Mouse (Mus musculus) natural killer cell, adult 2 months (primary cell): ENCODE data around the gene H1f0.
"Not testable (repeated sequence)": the region's sequence is repeated elsewhere in the genome, so short reads cannot be mapped to it uniquely, and the experiment has no call there.

Experiments
- DNase-seq, 2 experiments: peaks; one replicate each; pipeline ENCODE4 v3.0.0; 2022; ENCODE audit warnings: low spot score in 2 of 2

Gene H1f0

DNA sequence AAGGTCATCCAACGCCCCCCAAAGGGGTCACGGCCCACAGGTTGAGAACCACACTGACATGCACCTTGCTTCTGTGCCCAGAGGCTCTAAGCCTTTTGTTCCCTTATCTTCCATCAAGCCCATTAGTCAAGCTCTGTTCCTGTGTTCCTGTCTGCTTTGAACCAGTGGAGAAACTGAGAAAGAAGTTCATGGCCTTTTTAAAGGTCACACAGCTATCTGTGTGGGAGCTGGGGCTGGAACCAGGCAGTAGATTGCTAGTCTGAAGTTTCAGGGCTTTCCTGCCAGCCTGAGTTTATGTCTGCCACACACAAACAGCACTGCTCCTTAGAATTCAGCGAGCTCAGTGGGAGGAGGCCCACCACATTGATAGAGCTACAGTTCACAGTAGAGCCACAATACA is 25.2 kb upstream of the H1f0 start:
- no peak for DNase-seq

GRCm38 (mm10) chr15:79005581-79005980 is 22.7 kb upstream of the H1f0 start:
- no peak for DNase-seq

GRCm38 (mm10) chr15:79006638-79007037 is 21.6 kb upstream of the H1f0 start:
- DNase-seq = no peak

DNA sequence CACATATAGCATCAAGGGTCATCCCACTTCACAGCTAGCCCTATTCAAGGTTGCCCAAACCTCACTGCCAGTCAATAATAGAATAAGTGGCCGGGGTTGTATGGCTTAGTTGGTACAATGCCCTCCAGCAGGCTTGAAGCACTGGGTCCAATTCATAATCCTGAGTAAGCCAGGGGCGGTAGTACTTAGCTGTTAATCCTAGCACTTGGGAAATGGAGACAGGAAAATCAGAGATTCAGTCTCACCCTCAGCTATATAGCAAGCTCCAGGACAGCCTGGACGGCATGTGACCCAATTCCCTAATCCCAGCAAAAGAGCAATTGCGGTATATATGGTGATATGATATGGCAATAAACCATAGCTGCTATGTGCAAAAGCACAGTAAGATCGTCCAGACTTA is 21.2 kb upstream of the H1f0 start:
- no peak for DNase-seq

GRCm38 (mm10) chr15:79007836-79008235 is 20.4 kb upstream of the H1f0 start:
- not testable (repeated sequence) for DNase-seq

- DNase-seq = no peak
Observed at GRCm38 (mm10) chr15:79009734-79010133, 18.5 kb upstream of the H1f0 start.

DNA sequence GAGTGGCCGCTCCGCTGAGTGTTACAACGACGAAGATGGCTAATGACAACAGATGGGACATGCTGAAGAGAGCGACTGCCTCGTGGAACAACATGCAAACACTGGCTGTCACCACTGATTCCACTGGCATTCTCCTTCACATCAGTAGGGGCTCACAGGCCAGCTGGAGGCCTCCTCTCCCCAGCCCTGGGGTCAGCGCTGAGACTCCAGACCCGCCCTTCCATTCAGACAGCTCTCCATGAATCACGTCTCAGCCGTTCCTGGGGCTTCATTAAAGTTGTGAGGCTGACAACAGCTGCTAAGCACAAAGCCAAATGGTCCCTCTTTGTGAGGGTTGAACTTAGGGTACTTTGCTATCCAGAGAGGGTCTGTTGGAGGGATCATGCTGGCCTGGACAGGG is 16.7 kb upstream of the H1f0 start:
- no peak for DNase-seq

- no peak for DNase-seq
Observed at GRCm38 (mm10) chr15:79013382-79013781, 14.9 kb upstream of the H1f0 start.

DNA sequence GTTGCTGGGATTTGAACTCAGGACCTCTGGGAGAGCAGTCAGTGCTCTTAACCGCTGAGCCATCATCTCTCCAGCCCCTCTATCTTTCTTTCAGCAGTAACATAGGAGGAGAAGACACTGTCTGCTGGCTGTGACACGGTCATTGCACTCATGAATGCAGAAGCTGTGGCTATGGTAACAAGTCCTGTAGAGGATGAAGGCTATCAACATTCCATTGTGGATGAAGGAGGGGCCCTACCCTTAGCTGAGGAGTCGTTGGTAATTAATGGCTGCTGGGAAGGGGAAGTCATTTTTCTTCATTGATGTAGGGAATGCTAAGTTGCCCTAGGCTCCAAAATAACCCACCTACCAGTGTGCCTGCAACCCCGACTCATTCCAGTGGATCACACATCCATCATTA is 10.1 kb upstream of the H1f0 start:
- no peak for DNase-seq

DNA sequence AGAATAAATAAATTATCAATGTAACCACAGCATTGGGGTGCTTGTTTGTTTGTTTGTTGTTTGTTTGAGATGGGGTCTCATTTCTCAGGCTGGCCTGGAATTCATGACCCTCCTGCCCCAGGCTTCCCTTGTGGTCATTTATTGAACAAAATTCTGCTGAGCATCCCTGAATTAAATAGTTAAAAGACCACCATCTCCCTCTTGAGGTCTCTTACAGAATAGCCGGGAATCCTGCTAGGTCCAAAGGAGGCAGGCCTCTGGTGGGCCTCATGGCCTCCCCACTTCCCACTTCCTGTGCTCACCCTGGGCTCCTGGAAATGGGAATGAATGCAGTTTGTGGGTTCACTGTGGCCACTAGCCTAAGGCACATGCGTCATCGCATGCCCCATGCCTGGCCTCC is 9.4 kb upstream of the H1f0 start:
- no peak for DNase-seq

DNA sequence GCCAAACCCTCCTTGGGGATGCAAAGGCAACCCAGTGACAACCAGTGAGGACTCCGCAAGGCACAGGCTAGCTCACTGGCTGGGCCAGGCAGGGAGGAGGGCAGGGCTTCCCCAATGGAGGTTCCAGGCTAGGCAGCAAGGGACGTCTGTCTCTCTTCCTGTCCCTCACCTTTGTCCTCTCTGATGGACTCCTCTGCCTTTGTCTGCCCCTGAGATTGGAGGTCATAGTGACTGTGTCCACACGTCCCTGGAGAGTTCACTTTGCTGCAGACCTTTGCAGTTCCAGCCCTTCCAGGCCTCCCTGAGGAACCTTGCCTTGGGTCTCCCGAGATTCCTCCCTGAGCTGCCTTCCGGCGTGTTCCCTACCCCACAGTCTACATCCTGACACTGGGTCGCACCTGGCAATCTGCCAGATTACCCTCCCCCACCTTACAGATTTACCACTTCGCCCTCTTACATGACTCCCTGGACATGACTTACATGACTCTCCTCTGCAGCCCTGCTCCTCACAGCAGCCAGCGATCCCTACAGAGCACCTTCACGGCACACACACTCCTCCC is 5.5 kb upstream of the H1f0 start:
- no peak for DNase-seq

DNA sequence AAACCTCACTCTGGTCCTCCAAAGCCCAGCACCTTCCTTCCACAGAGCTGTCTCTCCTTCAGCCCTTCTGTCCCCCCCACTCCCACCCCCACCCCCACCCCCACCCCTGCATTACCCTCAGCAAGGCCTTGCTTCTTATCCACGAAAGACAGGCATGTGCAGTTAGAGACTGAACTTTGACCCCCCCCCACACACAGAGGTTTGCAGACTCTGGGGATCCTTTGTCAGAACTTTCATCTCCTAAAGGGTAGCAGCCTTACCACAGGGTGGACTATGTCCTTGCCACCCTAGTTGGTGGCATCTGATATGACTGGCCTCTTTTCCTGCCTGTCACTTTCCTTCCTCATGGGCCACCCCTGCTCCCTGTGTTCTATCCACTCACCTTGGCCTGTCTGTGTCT is 4.9 kb upstream of the H1f0 start:
- no peak for DNase-seq

DNA sequence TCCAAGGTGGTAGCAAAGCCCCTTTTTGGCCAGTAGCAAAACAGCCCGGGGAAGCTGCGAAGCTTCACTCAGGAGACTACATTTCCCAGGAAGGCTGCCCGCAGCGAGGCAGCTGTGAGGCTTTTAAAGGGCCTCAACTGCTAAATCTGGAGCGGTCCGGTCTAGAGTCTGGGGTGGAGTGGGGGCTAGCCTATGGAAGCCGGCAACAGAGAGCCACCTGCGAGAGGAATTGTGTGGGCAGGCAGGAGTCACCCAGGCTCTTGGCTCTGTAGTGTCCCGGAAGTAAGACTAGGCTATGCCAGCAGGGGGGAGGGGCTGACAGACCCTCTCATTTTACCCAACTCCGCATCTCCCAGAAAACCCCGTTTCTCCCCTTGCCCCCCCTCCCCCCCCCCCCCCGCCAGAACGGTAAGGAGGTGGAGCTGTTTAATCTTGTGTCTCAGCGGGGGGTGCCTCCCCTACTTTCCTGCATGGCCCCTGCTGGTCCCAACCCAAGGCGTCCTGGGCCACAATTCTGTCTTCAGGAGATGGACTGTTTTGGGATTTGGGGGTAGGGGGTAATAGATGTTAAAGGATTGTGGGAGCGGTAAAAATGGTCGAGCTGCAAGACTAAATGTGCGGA is 2.5 kb upstream of the H1f0 start:
- no peak for DNase-seq

GRCm38 (mm10) chr15:79026511-79027290 is 1.5 kb upstream of the H1f0 start:
- DNase-seq = no peak

DNA sequence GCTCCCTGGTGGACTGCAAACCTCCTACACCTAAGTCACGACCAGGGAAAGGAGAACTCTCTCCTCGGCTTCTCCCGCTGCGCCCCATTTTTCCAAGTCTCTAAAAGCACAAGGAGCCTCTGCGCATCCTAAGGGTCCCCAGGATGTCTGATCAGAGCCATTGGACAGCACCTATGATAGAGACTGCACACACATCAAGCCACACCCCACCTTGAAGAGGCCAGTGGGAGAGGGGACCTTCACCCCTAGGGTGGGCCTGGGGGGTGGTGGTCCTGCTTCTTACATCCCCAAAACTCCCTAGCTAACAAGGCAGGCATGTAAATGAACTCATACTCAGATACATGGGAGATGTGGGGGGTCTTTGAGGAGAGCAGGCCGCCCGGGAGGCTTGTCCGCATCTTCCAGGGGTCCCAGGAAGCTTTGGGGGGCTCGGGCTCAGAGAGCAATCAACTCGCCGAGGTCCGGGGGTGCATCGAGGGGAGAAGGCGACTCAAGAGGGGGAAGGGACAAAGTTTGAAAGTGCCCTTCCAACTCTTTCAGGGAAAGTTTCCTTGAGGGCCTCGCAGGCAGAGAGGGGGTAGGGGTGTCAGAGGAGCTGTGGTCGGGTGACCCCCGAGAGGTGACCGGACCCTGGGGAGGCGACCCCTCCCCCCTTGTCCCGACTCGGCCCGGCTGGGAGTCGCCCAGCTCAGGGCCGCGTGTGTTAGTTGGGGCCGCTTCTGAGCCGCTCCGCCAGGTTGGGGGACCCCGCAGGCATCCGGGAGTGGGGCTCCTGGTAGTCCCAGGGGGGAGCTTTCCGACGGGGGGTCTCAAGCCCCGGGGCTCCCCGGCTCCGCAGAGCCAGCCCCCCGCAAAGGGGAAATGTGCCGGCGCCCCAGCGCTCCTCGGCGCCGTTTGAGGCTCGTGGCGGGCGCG is 702 bp upstream of the H1f0 start:
- no peak for DNase-seq

DNA sequence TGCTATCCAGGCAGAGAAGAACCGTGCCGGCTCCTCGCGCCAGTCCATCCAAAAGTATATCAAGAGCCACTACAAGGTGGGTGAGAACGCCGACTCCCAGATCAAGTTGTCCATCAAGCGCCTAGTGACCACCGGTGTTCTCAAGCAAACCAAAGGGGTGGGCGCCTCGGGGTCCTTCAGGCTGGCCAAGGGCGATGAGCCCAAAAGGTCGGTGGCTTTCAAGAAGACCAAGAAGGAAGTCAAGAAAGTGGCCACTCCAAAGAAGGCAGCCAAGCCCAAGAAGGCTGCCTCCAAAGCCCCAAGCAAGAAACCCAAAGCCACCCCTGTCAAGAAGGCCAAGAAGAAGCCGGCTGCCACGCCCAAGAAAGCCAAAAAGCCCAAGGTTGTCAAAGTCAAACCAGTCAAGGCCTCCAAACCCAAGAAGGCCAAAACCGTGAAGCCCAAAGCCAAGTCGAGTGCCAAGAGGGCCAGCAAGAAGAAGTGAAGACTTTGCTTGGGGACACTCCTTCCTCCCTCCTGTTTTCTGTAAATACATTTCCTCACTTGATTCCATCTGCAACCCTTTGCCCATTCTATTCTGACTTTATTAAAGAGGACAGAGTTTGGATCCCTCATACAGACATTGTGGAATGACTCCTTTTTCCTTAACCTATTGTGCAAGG is 704 bp downstream of the H1f0 start:
- no peak for DNase-seq

GRCm38 (mm10) chr15:79029519-79030241 is 1.4 kb downstream of the H1f0 start:
- no peak for DNase-seq

DNA sequence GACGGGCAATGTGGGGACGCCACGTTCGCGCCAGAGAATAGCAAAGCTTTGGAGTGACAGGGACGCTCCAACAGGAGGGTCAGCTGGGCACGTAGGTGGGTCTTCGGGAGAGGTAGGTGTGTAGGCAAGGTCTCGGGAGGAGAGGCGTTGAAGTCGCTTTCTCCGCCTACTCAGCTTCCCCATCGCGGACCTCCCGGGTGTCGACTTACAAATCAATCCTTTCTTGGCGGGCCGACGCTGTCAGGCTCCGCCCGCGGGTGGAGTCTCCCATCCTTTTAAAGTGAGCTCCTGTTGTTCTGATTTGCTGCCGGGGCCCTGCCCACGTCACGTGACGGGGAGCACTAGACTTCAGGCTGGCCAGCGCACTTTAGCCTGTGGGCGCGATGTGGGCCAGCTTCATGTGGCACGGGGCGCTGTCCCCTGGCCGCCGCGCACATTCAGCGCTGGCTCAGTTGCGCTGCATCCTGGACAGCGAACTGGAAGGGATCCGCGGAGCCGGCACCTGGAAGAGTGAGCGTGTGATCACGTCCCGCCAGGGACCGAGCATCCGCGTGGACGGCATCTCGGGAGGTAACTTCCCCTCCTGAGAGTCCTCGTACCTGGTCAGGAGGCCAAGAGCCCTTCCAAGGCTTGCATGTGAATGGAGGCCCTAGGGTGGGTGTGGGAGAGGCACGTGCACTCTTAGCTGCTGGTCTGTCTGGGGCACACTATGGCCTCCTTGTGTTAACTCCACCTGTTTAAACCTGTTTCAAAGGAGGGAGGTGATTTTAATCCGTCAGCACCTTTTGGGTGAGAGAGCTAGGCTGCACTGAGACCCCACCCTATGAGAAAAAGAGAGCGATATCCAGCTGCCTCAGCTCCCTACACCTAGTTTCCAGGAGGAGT is 2.5 kb downstream of the H1f0 start:
- DNase-seq = peak; percentile 38 to 45

DNA sequence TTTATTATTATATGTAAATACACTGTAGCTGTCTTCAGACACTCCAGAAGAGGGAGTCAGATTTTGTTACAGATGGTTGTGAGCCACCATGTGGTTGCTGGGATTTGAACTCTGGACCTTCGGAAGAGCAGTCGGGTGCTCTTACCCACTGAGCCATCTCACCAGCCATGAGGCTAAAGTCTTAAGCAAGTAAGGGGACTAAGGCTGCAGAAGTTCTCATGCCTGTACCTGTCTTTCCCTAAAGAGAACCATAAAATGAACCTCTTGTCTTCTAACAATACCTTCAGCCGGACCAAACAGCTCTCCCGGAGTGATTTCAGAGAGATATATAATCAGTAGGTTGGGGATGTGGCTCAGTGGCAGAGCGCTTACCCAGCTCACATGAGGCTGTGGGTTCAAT is 3.7 kb downstream of the H1f0 start:
- not testable (repeated sequence) for DNase-seq

DNA sequence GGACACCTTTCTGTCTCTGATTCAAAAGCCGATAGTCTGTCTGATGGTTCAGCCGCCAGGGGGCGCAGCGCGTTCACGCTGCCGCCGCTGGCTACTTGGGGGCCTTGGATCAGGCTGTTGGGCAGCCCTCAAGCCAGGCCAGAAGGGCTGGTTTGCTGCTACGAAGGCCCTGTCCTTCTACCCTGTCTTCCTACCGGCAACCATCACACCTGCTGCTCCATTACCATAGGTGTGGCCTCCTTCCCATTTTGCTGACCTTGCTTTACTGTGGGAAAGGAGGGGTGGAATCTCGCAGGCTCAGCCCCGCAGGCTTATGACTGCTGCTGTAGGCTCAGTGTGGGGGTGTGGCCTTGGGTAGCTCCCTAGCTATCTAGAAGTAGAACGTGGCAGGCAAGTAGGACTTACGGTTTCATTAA is 9.7 kb downstream of the H1f0 start:
- peak; percentile 62 to 74 for DNase-seq
